Mouse (Mus musculus) adrenal gland (tissue): ENCODE results near the gene Plb1.

ENCODE experiments used
- intact Hi-C: fragments of 180-260 bp; cut with DNase I; formaldehyde crosslinking; loops from one replicate; pipeline ENCODE4 v1.15.1; 2025

The Plb1 gene

DNA sequence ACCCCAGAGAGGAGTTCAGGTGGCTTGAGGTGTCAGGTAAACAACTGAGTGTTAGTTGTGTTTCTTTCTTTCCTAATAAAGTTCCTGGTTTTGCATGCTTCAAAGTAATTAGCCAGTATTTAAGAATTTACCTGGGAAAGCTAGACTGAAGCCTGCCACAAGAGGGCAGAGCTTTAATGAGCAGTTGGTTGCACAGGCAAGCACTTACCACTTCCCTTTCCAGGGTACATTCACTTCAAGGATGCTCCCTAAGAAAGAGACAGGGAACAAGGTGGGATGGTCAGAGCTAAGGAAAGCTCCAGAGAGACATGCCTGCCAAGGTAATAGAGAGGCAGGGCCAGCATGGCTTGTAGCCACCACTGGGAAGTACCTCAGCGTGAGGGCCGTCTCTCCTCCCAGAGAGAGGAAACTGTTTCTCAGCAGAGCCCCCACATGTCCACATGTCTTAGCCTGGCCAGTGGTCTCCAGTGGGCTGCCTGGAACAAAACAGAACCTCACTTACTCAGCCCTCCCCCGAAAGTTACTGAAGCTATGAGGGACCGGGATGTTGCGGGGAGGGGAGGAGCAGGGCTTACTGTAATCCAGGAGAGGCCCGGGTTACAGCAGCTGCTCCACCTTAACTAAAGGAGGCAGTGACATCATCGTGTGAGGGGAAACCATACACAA is 89.8 kb downstream of the Plb1 start:
- intact Hi-C loops = loop anchor here (5.0 kb wide), 3 partner anchors 85 to 195 kb away; no protein-coding TSS in a partner anchor

DNA sequence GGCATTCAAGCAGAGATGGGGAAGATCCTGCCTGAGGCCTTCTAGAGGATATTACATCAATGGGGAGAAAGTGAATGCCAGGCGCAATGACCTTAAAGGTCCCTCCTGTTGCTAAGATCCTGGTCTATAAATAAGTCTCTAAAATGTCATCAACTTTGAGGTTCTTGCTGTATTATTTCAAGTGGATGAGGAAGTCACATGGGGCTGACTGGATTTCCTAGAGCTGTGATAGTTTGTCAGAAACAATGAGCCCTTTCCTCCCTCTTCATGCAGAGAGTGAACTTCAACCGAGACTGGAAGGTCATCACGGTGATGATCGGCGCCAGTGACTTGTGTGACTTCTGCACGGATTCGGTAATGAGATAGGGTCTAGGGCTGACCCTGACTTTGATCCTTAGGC is 95.6 kb downstream of the Plb1 start:
- intact Hi-C loops = no loop called here

DNA sequence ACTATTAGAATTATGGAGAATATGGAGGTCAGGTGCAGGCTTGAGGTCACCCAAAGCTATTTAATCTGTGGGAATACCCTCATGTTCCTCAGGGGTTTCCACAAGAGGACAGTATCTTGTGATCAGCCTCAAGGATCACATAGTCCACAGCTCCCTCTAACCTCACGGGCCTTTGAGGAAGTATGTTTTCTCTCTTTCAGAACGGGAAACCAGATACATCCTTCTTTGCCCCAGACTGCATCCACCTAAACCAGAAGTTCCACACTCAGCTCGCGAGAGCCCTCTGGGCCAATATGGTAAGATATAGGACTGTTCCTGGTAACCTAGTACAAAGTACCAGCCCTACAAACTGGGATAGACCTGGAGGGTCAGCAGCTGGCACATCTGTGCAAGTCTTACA is 100.1 kb downstream of the Plb1 start:
- intact Hi-C loops = no loop called here

DNA sequence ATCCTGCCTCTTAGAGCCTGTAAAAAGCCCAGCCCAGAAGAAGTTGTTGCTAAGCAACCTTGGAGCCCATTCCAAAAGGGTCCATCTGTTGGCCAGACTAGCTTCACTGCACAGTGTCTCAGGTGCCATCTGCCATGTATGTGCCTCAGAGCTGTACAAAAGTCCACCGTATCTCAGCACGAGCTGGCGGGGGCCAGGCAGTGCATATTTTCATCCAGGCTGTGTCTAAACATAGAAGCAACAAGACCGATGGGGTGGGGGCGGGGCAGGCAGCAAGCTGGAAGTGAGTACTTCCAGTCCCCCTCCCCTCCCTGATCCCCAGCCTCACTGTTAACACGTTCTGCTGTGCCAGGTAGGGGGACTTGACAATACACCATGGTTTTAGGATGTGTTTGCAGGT is 102.7 kb downstream of the Plb1 start:
- intact Hi-C loops = no loop called here

DNA sequence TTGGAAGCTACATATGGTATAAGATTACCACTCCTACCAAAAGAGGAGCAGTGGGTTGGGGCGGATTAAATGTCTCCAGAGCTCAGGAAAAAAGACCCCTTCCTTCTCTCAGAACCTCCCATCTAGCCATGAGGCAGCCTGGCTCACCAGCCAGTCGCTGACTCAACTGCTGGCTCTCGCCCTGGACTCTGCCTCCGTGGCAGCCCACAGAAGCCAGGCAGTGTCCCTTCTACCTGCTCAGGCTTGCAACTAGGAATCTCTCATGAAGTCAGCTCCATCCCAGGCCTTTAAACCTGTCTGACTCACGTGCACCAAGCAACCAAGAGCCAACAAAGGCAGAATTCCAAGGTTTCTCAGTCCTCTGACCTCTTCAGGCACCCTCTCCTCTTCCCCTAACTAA is 103.6 kb downstream of the Plb1 start:
- intact Hi-C loops = no loop called here

DNA sequence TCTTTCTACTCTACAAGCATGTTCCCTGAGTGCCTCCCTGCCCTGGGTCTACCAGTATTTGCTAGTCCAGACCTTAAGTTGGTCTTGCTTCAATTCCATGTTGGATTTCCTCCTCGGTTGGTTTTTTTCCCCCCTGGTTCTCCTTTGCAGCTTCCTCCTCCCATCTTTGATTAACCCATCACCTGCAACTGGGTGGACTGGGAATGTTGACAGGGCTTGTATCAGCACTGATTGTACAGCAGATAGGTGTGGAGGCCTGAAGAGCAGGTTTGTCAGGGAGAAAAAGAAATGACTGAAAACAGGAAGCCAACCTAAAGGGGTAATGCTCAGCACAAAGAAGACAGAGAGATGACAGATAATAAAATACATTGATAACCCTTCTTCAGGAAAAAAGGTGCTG is 104.8 kb downstream of the Plb1 start:
- intact Hi-C loops = no loop called here

DNA sequence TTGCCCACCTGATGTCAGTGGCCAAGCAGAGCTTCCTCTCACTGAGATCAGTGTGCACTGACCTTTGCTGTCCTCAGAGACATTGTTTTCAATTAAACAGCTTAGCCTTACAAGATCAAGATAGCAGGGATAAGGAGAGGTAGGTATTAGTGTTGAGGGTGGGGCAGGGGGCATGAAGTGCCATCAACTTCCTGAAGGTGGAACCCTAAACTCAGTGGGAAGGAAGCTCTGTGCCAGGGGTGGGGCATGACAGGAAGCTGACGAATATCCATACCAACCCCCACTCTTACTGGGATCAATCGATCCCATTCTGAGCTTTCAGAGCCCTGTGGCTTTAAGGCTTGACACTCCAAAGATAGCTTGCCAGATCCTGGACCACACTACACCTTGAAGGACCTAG is 105.8 kb downstream of the Plb1 start:
- intact Hi-C loops = no loop called here

DNA sequence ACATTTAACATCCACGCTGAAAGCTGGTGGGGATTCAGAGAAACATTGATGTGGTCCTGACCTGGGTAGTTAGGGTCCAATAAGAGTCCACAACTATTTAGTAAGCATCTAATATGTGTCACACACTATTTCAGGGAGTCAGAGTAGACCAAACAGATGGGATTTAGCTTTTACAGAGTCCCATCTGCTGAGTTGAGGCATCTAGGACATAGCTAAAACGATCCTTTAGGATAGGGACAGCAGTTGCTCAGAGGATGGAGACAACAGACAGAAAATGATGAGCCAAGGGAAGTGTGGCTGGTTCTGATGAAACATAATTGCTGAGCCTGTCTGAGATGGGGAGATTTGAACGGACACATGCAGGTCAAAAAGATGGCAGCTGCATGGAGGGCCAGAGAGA is 106.3 kb downstream of the Plb1 start:
- intact Hi-C loops = no loop called here

DNA sequence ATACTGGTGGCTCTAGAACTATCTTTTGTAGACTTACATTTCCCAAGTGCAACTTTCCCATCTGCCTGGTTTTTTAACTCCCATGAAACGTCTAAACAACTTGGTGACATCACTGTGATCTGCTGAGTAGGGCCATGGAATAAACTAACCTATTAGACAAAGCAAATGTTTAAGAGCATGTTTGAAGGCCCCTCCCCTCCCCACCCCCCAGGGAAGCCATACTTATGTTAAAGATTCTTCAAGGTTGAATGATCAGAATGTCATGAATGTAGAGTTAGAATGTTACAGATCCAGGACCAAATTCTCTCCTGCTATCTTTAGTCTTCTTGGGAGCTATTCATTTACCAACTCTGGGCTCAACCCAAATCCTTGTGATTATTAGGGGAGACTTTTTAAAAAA is 107.7 kb downstream of the Plb1 start:
- intact Hi-C loops = no loop called here

DNA sequence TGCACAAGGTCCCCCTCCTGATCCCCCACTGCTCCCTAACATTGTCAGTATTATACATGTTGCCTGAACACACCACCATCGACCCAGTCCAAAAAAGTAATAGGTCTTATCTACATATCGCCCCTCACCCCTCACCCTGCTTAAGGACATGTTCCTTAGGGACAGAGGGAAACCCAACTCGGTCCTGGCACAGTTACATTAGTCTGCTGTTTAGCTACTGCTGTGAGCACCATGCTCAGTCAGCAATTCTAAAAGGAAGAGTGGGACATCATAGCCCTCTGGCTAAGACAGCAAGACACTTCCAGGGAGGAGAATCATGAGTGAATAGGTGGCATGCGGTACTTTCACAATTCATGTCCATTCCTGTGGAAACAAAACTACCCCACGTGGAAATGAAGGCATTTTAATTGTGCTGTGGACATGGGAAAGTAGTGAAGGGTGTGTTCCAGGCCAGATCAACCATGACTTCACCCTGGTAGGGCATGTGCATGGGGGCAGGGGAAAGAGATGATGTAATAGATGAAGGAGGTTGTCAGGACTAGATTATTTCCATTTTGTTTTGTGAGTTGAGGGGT is 110.3 kb downstream of the Plb1 start:
- intact Hi-C loops = no loop called here

DNA sequence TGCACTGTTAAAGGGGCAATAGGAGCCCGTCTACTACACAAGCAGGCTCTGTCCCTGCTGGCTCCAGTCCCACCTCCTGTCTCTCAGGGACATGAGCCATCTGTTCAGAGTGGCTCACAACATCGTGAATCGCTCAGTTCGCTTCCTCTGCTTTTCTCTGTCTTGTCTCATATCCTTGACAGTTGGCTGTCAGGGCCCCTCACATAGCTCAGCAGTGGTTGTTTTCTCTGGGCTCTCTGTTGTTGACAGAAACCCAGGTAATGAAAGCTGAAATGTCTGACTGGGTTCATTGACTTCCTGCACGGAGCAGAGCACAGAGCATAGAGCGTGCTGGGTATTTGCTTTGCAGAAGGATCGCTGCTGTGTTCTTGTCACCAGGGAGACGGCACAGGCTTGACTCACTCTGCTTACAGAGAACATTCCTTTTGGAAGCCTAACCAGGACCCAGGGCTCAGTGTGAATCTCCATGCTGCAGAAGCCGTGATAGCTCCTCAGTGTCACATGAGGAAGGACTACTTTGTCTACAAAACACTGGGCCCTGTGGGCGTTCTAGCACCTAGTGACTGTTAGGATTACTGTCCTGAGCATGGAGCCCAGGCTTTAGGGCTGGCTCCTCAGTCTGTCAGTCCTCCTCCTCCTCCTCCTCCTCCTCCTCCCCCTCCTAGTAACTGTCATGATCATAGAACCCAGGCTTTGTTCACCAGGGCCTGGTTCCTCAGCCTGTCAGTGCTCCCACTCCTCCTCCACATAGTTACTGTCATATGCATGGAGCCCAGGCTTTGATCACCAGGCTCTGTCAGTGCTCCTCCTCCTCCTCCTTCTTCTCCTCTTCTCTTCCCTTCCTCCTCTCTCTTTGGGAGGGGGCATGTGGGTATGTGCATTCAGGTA is 113.8 kb downstream of the Plb1 start:
- intact Hi-C loops = loop anchor here (5.0 kb wide), 1 partner anchor 116 kb away; no protein-coding TSS in a partner anchor

DNA sequence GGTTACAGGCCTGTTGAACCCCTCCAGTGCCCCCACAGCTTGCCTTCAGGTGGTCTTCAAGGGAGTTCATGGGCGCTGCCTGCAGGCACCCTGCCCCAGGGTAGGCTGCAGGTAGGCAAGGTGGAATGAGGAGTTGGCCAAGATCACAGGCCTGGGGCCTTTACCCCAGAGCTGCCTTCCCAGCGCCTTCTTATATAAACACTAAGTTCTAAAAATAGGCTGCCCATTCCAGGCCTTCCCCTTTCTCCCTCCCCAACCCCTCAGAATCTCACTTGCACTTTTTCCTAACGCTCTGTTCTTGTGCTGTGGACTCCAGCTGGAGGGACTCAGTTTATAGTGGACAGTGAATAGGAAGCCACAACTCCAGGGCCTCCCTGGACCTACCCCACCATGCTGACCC is 117.2 kb downstream of the Plb1 start:
- intact Hi-C loops = loop anchor here (5.0 kb wide), 1 partner anchor 113 kb away; no protein-coding TSS in a partner anchor

DNA sequence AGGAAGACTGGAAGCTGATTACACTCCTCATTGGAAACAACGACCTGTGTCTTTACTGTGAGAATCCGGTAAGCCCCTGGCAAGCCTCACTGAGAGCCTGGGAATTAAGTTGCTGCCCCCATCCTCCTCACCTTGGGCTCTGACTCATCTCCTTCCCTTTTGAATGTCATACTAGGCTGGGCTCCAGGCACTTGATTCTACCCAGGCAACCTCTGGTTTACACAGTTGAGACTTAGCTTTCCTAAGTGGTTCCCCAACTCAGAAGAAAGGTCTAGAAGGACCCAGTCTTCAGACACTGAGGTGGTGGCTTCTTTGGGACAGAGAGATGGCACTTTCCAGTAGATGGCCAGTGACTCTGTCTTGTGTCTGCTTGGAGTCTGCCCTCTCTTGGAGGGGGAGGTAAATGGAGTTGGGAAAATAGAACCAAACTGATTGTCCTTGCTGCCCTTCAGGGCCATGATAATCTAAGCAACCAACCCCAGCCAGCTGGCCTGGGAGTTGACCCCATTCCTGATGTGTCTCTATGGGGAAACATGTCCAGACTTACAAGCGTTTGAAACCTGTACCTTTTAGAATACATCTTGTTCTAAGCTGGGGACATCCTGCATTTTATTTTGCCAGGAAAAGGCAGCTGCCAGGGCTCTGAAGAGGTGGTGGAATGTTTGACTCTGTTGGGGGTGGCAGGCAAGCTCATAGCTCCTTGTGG is 118.2 kb downstream of the Plb1 start:
- intact Hi-C loops = no loop called here

DNA sequence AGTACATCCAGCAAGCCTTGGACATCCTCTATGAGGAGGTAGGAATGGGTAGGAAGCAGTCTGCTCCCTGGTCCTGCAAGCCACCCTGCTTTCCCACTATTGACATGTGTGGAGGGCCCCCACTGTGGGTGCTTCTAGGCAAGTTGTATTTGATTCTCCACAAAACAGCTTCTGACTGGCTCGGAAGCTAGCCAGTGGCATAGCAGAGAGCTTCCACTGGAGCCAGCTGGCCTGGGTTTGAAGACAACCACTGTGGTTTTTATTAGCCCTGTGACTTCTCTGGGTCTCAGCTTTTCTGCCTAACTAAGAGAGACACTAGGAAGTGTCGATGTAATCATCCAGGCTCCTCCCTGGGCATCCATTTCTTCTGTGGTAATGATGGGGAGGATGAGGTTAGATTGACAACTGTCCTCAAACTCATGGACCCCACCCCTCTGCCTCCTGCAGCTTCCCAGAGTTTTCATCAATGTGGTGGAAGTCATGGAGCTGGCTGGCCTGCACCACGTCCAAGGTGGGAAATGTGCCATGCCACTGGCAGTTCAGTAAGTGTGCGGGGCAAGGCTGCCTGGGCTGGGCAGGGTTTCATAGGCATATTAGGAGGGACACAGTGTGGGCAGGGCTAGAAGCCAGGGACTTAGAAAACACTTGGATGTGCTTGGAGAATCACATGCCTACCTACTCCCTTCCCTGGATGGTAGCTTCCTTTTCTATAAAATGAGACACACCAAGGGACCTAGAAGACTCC is 119.4 kb downstream of the Plb1 start:
- intact Hi-C loops = no loop called here

DNA sequence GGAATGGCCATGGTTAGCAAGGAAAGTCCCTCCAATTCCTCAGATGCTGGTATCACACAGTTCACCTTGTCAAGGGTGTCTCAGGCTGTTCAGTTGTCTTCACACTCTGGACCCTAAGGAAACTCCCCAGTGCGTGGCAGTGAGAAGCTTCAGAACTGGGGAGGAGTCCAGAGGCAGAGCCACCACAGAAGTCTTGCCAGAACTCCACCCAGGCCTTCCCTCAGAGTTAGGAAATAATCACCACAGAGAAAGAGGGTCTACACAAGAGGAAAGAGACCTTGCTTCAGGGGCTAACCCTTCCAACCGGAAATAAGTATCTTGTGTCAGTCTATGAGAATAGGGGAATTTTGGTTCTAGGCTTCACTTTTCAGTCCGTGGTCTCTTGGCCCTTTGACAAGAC is 120.3 kb downstream of the Plb1 start:
- intact Hi-C loops = no loop called here

DNA sequence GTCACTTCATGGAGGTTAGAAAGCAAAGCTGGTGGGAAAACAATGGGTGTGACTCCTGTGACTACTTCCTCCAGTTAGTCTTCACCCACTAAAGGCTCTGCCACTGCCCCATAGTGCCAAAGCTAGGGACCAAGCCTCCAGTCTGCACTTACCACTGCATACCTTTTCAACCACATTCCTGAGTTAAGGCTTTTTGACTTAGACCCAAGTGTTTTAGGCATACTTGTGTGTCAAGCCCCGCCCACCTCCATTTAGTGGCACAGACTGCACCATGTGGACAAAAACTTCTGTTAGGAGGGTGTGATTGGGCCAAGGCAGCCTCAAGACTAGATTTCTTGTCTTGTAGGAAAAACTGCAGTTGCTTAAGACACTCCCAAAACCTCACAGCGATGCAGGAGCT is 120.8 kb downstream of the Plb1 start:
- intact Hi-C loops = no loop called here

DNA sequence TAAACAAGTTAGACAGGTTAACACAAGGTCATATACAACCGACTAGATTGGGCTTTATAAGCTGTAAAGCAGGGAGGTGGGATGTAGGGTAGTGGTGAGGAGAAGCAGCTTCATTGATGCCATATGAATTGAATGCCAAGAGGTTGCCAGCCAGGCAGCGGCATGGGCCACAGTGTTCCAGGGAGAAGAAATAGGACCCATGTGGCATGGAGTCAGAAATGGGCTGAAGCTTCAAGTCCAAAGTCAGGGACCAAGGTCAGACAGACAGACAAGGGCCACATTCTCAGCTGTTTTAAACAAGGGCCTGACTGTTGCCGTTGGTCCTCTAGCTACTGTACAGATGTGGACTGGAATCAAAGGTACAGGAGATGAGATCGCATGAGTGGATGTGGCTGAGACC is 128.0 kb downstream of the Plb1 start:
- intact Hi-C loops = no loop called here

DNA sequence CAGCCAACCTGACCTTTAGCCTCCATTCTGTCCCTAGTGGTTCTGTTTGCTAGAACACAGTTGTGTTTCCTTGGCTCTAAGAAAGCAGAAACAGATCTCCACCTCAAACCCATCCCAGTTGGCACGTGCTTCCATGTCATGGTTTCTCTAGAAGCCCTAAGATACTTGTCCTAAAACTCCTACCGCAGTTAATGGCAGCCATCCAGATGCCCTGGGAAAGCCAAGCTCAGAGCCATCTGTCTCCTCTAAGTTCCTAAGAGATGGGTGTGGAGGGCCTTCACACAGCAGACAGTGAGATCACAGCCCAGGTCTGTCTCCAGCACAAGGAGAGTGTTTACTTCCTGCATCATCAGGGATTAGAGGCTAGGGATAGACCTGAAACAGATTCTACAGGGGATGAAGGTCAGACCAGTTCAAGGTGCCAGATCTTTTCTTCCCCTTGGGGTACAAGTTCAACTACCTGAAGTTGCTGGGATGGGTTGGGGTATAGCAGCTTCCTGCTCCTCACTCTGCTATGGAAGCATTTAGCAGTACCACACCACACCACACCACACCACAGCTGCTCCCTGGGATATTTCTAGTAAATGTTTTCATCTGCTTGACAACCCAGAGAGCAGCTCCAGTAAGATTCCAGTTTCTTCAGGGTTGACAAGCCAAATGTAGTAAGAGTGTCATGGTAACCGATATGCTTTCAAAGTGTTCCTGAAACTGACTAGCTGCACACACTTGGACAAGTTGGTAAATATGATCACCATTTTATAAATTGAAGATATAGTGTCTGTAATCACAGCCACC is 129.1 kb downstream of the Plb1 start:
- intact Hi-C loops = no loop called here

DNA sequence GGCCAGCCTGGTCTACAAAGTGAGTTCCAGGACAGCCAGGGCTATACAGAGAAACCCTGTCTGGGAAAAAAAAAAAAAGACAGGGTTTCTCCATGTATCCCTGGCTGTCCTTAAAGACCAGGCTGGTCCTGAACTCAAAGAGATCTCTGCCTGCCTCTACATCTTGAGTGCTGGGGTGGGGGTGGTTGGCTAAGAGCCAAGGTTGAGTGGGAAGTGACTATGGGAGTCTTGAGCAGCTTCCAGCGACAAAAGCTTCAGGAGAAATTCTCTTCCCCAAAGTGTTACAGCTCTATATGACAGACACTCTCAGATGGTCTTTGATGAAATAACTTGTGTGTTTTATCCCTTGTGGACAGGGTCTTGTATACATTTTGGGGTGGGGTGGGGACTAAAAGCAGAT is 136.9 kb downstream of the Plb1 start:
- intact Hi-C loops = no loop called here

DNA sequence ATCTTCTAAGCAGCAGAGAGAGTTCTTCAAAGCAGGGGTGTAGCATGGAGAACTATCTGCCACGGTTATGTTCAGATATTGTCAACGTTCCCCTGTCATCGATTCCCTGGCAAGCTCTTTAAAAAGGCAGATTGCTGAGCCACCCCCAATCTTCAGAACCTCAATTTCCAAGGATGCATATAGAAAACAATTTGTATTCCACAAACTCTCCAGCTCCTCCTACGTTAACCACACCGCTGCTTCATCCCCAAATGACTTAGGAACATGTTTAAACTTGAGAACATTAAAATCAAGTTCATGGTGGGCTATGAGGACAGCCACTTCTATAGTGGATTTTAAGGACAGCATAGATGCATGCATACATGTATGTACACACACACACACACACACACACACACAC is 138.7 kb downstream of the Plb1 start:
- intact Hi-C loops = no loop called here
